Mouse (Mus musculus) MEL (cell line): ENCODE data around the gene Smc4. TPM values are rescaled to one million over a fixed set of nuclear protein-coding genes. Genes with fewer than 3 reads are reported as not detected.

Experiments
- DNase-seq: peaks from one replicate; pipeline ENCODE4 v3.0.0; 2011; ENCODE audit warnings: low read depth, low spot score
- H3K27ac ChIP-seq: 2 replicates; pipeline ENCODE4 v1.5.1; 2012; ENCODE audit warnings: low read depth, mild to moderate bottlenecking, control low read depth, low read length, moderate library complexity; ENCODE audit not compliant: control insufficient read depth
- H3K27me3 ChIP-seq, 2 experiments: fragments of 150-350 bp in 1 of 2; sonication (generic) in 1 of 2; 2 replicates each; pipeline ENCODE4 v1.6.1; 2012; ENCODE audit warnings: low read length in 2 of 2, mild to moderate bottlenecking in 2 of 2, improper control_type of control experiment in 1 of 2, moderate library complexity in 1 of 2; ENCODE audit not compliant: insufficient read depth in 2 of 2, control insufficient read depth in 1 of 2
- H3K36me3 ChIP-seq, 2 experiments: 2 replicates each; pipeline ENCODE4 v1.6.1; 2012 to 2014; ENCODE audit warnings: low read length in 2 of 2, improper control_type of control experiment in 1 of 2, inconsistent platforms in 1 of 2, mild to moderate bottlenecking in 1 of 2; ENCODE audit not compliant: insufficient read depth in 2 of 2, control insufficient read depth in 1 of 2
- H3K4me1 ChIP-seq, 2 experiments: fragments of 150-350 bp in 1 of 2; sonication (generic) in 1 of 2; 2 replicates each; pipeline ENCODE4 v1.6.1; 2012; ENCODE audit warnings: low read length in 2 of 2, improper control_type of control experiment in 1 of 2, mild to moderate bottlenecking in 1 of 2; ENCODE audit not compliant: insufficient read depth in 2 of 2, control insufficient read depth in 1 of 2
- H3K4me3 ChIP-seq, 2 experiments: fragments of 150-350 bp in 1 of 2; sonication (generic) in 1 of 2; 2 replicates each; pipeline ENCODE4 v1.5.1; 2012; ENCODE audit warnings: low read depth in 2 of 2, low read length in 2 of 2, mild to moderate bottlenecking in 2 of 2, moderate library complexity in 2 of 2, control low read depth in 1 of 2, improper control_type of control experiment in 1 of 2; ENCODE audit not compliant: control insufficient read depth in 1 of 2, insufficient read depth in 1 of 2
- H3K79me2 ChIP-seq: 2 replicates; pipeline ENCODE4 v1.6.1; 2012; ENCODE audit warnings: mild to moderate bottlenecking, low read length, moderate library complexity; ENCODE audit not compliant: control insufficient read depth, poor library complexity, insufficient read depth
- H3K9ac ChIP-seq: 2 replicates; pipeline ENCODE4 v1.6.1; 2012; ENCODE audit warnings: low read depth, mild to moderate bottlenecking, control low read depth, low read length, moderate library complexity; ENCODE audit not compliant: control insufficient read depth, poor library complexity, severe bottlenecking
- H3K9me3 ChIP-seq: fragments of 150-350 bp; sonication (generic); replicated peaks from 2 replicates; pipeline ENCODE4 v1.6.1; 2012; ENCODE audit warnings: mild to moderate bottlenecking, low read length, improper control_type of control experiment, moderate library complexity; ENCODE audit not compliant: insufficient read depth
- BHLHE40 ChIP-seq: IDR thresholded peaks from 2 replicates; pipeline ENCODE4 v1.6.1; 2012; ENCODE audit warnings: low read depth, mild to moderate bottlenecking, inconsistent platforms, low read length, improper control_type of control experiment, borderline replicate concordance
- CHD1 ChIP-seq: IDR thresholded peaks from 2 replicates; pipeline ENCODE4 v1.6.1; 2012; ENCODE audit warnings: low read depth, mild to moderate bottlenecking, inconsistent platforms, low read length, improper control_type of control experiment
- CHD2 ChIP-seq: IDR thresholded peaks from 2 replicates; pipeline ENCODE4 v1.6.1; 2011; ENCODE audit warnings: low read length, improper control_type of control experiment
- CTCF ChIP-seq, 3 experiments: IDR thresholded peaks in 2 of 3; conservative IDR thresholded peaks in 1 of 3; 2 replicates each; pipeline ENCODE4 v1.5.1; 2011 to 2012; ENCODE audit warnings: low read length in 3 of 3, low read depth in 2 of 3, mild to moderate bottlenecking in 2 of 3, improper control_type of control experiment in 1 of 3, inconsistent platforms in 1 of 3, mixed read lengths in 1 of 3, moderate library complexity in 1 of 3; ENCODE audit not compliant: control insufficient read depth in 1 of 3, insufficient read depth in 1 of 3, poor library complexity in 1 of 3, severe bottlenecking in 1 of 3
- E2F4 ChIP-seq: IDR thresholded peaks from 2 replicates; pipeline ENCODE4 v1.6.1; 2011; ENCODE audit warnings: low read depth, low read length, improper control_type of control experiment, borderline replicate concordance
- ELF1 ChIP-seq: IDR thresholded peaks from 2 replicates; pipeline ENCODE4 v1.6.1; 2014; ENCODE audit warnings: low read depth, mild to moderate bottlenecking, inconsistent platforms, low read length, improper control_type of control experiment, moderate library complexity
- EP300 ChIP-seq, 2 experiments: IDR thresholded peaks; 2 replicates each; pipeline ENCODE4 v1.6.1; 2011; ENCODE audit warnings: improper control_type of control experiment in 2 of 2, low read length in 2 of 2, low read depth in 1 of 2, mild to moderate bottlenecking in 1 of 2
- ETS1 ChIP-seq: IDR thresholded peaks from 2 replicates; pipeline ENCODE4 v1.6.1; 2012; ENCODE audit warnings: low read depth, mild to moderate bottlenecking, inconsistent platforms, low read length, improper control_type of control experiment, moderate library complexity
- GABPA ChIP-seq: IDR thresholded peaks from 2 replicates; pipeline ENCODE4 v1.6.1; 2012; ENCODE audit warnings: low read depth, mild to moderate bottlenecking, inconsistent platforms, low read length, improper control_type of control experiment, moderate library complexity
- GATA1 ChIP-seq: IDR thresholded peaks from 2 replicates; pipeline ENCODE4 v1.6.1; 2011; ENCODE audit warnings: low read depth, low read length, improper control_type of control experiment
- HCFC1 ChIP-seq: IDR thresholded peaks from 2 replicates; pipeline ENCODE4 v1.6.1; 2012; ENCODE audit warnings: low read depth, mild to moderate bottlenecking, inconsistent platforms, low read length, improper control_type of control experiment, moderate library complexity
- JUND ChIP-seq: IDR thresholded peaks from 2 replicates; pipeline ENCODE4 v1.6.1; 2011; ENCODE audit warnings: low read depth, mild to moderate bottlenecking, improper control_type of control experiment, low read length
- KAT2A ChIP-seq: conservative IDR thresholded peaks from 2 replicates; pipeline ENCODE4 v1.6.1; 2012; ENCODE audit warnings: low read depth, low read length, improper control_type of control experiment, inconsistent platforms
- MAFK ChIP-seq: IDR thresholded peaks from 2 replicates; pipeline ENCODE4 v1.6.1; 2011; ENCODE audit warnings: low read depth, mild to moderate bottlenecking, low read length, improper control_type of control experiment, borderline replicate concordance
- MAX ChIP-seq: IDR thresholded peaks from 2 replicates; pipeline ENCODE4 v1.6.1; 2011; ENCODE audit warnings: low read length, improper control_type of control experiment
- MAZ ChIP-seq: IDR thresholded peaks from 2 replicates; pipeline ENCODE4 v1.6.1; 2012; ENCODE audit warnings: low read depth, mild to moderate bottlenecking, inconsistent platforms, low read length, improper control_type of control experiment
- MEF2A ChIP-seq: IDR thresholded peaks from 2 replicates; pipeline ENCODE4 v1.6.1; 2014; ENCODE audit warnings: low read depth, mild to moderate bottlenecking, inconsistent platforms, low read length, improper control_type of control experiment; ENCODE audit not compliant: poor library complexity, insufficient replicate concordance, severe bottlenecking; ENCODE audit errors: extremely low read depth
- MXI1 ChIP-seq: IDR thresholded peaks from 2 replicates; pipeline ENCODE4 v1.6.1; 2011; ENCODE audit warnings: mild to moderate bottlenecking, low read depth, low read length, improper control_type of control experiment
- MYB ChIP-seq: IDR thresholded peaks from 2 replicates; pipeline ENCODE4 v1.6.1; 2011; ENCODE audit warnings: mild to moderate bottlenecking, low read depth, low read length, improper control_type of control experiment
- MYC ChIP-seq: IDR thresholded peaks from 2 replicates; pipeline ENCODE4 v1.6.1; 2011; ENCODE audit warnings: low read depth, mild to moderate bottlenecking, low read length, improper control_type of control experiment, moderate library complexity
- NELFE ChIP-seq: IDR thresholded peaks from 2 replicates; pipeline ENCODE4 v1.6.1; 2011; ENCODE audit warnings: low read depth, low read length, improper control_type of control experiment
- NRF1 ChIP-seq: IDR thresholded peaks from 2 replicates; pipeline ENCODE4 v1.6.1; 2014; ENCODE audit warnings: low read depth, mild to moderate bottlenecking, inconsistent platforms, low read length, improper control_type of control experiment, moderate library complexity; ENCODE audit not compliant: poor library complexity, insufficient read depth, severe bottlenecking
- POLR2A ChIP-seq, 2 experiments: IDR thresholded peaks; 2 replicates each; pipeline ENCODE4 v1.6.1; 2011 to 2012; ENCODE audit warnings: low read length in 2 of 2, mild to moderate bottlenecking in 2 of 2, control low read depth in 1 of 2, improper control_type of control experiment in 1 of 2, low read depth in 1 of 2, moderate library complexity in 1 of 2; ENCODE audit not compliant: control insufficient read depth in 1 of 2, insufficient read depth in 1 of 2, poor library complexity in 1 of 2
- POLR2AphosphoS2 ChIP-seq: IDR thresholded peaks from 2 replicates; pipeline ENCODE4 v1.6.1; 2011; ENCODE audit warnings: low read length, improper control_type of control experiment
- POLR2AphosphoS5 ChIP-seq: IDR thresholded peaks from 2 replicates; pipeline ENCODE4 v1.6.1; 2012; ENCODE audit warnings: low read depth, borderline replicate concordance, mild to moderate bottlenecking, inconsistent platforms, low read length, moderate library complexity, mixed read lengths
- RAD21 ChIP-seq: IDR thresholded peaks from 2 replicates; pipeline ENCODE4 v1.6.1; 2011; ENCODE audit warnings: mild to moderate bottlenecking, low read depth, low read length, improper control_type of control experiment
- RCOR1 ChIP-seq: IDR thresholded peaks from 2 replicates; pipeline ENCODE4 v1.6.1; 2012; ENCODE audit warnings: low read depth, mild to moderate bottlenecking, inconsistent platforms, low read length, improper control_type of control experiment
- SIN3A ChIP-seq: IDR thresholded peaks from 2 replicates; pipeline ENCODE4 v1.6.1; 2012; ENCODE audit warnings: low read length, improper control_type of control experiment, inconsistent platforms
- SMC3 ChIP-seq: IDR thresholded peaks from 2 replicates; pipeline ENCODE4 v1.6.1; 2011; ENCODE audit warnings: low read depth, low read length, improper control_type of control experiment
- TAL1 ChIP-seq: IDR thresholded peaks from 2 replicates; pipeline ENCODE4 v1.6.1; 2012; ENCODE audit warnings: mild to moderate bottlenecking, inconsistent platforms, low read length, moderate library complexity, mixed read lengths
- TBP ChIP-seq: IDR thresholded peaks from 2 replicates; pipeline ENCODE4 v1.8.0; 2011; ENCODE audit warnings: low read depth, low read length, improper control_type of control experiment
- TCF12 ChIP-seq: IDR thresholded peaks from 2 replicates; pipeline ENCODE4 v1.6.1; 2014; ENCODE audit warnings: low read depth, mild to moderate bottlenecking, inconsistent platforms, low read length, improper control_type of control experiment, moderate library complexity
- UBTF ChIP-seq: IDR thresholded peaks from 2 replicates; pipeline ENCODE4 v1.6.1; 2012; ENCODE audit warnings: low read depth, mild to moderate bottlenecking, inconsistent platforms, low read length, improper control_type of control experiment, moderate library complexity, borderline replicate concordance; ENCODE audit not compliant: insufficient read depth
- USF1 ChIP-seq: IDR thresholded peaks from 2 replicates; pipeline ENCODE4 v1.6.1; 2014; ENCODE audit warnings: low read depth, mild to moderate bottlenecking, inconsistent platforms, low read length, improper control_type of control experiment, moderate library complexity
- USF2 ChIP-seq, 2 experiments: IDR thresholded peaks; 2 replicates each; pipeline ENCODE4 v1.6.1; 2011 to 2012; ENCODE audit warnings: improper control_type of control experiment in 2 of 2, low read length in 2 of 2, borderline replicate concordance in 1 of 2, inconsistent platforms in 1 of 2, low read depth in 1 of 2, mild to moderate bottlenecking in 1 of 2; ENCODE audit not compliant: insufficient read depth in 1 of 2
- ZKSCAN1 ChIP-seq: IDR thresholded peaks from 2 replicates; pipeline ENCODE4 v1.6.1; 2012; ENCODE audit warnings: low read depth, mild to moderate bottlenecking, inconsistent platforms, low read length, improper control_type of control experiment, moderate library complexity
- ZMIZ1 ChIP-seq: IDR thresholded peaks from 2 replicates; pipeline ENCODE4 v1.6.1; 2012; ENCODE audit warnings: low read depth, mild to moderate bottlenecking, inconsistent platforms, low read length, improper control_type of control experiment, moderate library complexity
- ZNF384 ChIP-seq: IDR thresholded peaks from 2 replicates; pipeline ENCODE4 v1.6.1; 2012; ENCODE audit warnings: low read depth, mild to moderate bottlenecking, inconsistent platforms, low read length, improper control_type of control experiment
- polyA plus RNA-seq, 2 experiments: library from polyadenylated mRNA; stranded (reverse) in 1 of 2; unstranded in 1 of 2; fragments of >175 nt in 1 of 2; fragments of >200 nt in 1 of 2; gene quantifications; 2 replicates each; pipeline versions ENCODE4 v1.2.1 to v1.2.4; 2012; ENCODE audit warnings: low replicate concordance in 2 of 2, low read depth in 1 of 2; ENCODE audit not compliant: insufficient read length in 2 of 2, insufficient read depth in 1 of 2, missing spikeins in 1 of 2
- total RNA-seq: library from RNA; depleted of rRNA; stranded (reverse); fragments of 300-350 nt; gene quantifications from 2 replicates; pipeline ENCODE4 v1.2.3, GENCODE M21; 2012

Gene Smc4
- total and polyA plus RNA-seq, 3 experiments, result 75.9 to 1,112 (median 88.7) TPM

GRCm38 (mm10) chr3:69062764-69063163 is 58.2 kb downstream of the Smc4 start:
- Histone ChIP-seq H3K4me3 (no peak overlapping the region), H3K9me3 (no peaks in the 10 kb centered on the region), H3K4me1 (peaks cover 12 to 16% of the 10 kb centered on the region in 2 experiments), H3K36me3 (peaks cover 0 to 23% of the 10 kb centered on the region in 2 experiments; a peak in 2 of 4 replicates), H3K27ac (peak overlapping the region; percentile 76), H3K27me3 (no peaks in the 10 kb centered on the region), H3K9ac (no peak overlapping the region), H3K79me2 (no peaks in the 10 kb centered on the region)
- peak; percentile 74 for DNase-seq
- TF ChIP-seq MAFK (no peak), MAZ (no peak), JUND (no peak), TAL1 (peak; percentile 49), POLR2AphosphoS5 (no peak), MYB (no peak), E2F4 (no peak), NELFE (no peak), NRF1 (no peak), USF1 (no peak), POLR2AphosphoS2 (no peak), KAT2A (no peak), ZKSCAN1 (no peak), ELF1 (no peak), USF2 (IDR thresholded peaks at IDR 0.05; ENCODE audit: borderline replicate concordance in 1 of 2, insufficient read depth in 1 of 2, low read depth in 1 of 2, low read length in 2 of 2) (no peak), CTCF (IDR thresholded peaks at IDR 0.05 in 2 of 3, conservative IDR thresholded peaks at IDR 0.05 in 1 of 3; ENCODE audit: control insufficient read depth in 1 of 3, insufficient read depth in 1 of 3, low read depth in 2 of 3, low read length in 3 of 3, poor library complexity in 1 of 3, severe bottlenecking in 1 of 3) (no peak), BHLHE40 (peak; percentile 57; the same call in 1 of the 2 replicates), GABPA (no peak), SMC3 (no peak), TBP (no peak), RAD21 (no peak), ZMIZ1 (no peak), CHD1 (no peak), TCF12 (peak; percentile 89), MXI1 (peak; percentile 71), POLR2A (IDR thresholded peaks at IDR 0.05; ENCODE audit: control insufficient read depth in 1 of 2, insufficient read depth in 1 of 2, low read depth in 1 of 2, low read length in 2 of 2, poor library complexity in 1 of 2) (no peak), MYC (no peak; the same call in 1 of the 2 replicates), HCFC1 (no peak), EP300 (IDR thresholded peaks at IDR 0.05; ENCODE audit: low read depth in 1 of 2, low read length in 2 of 2) (peak; percentile 89 to 91), SIN3A (peak; percentile 72; the same call in 1 of the 2 replicates), MEF2A (no peak; the same call in 1 of the 2 replicates), RCOR1 (peak; percentile 87), UBTF (no peak), CHD2 (no peak), GATA1 (peak; percentile 92), ETS1 (peak; percentile 81), MAX (no peak; the same call in 1 of the 2 replicates), ZNF384 (no peak)
